Mouse (Mus musculus): Measurements from ENCODE around the gene Csnk1e.

The Csnk1e gene

GRCm38 (mm10) chr15:79424602-79425001 is 30.8 kb downstream of the Csnk1e start:
- no peak for DNase-seq (ENCODE audit: low read depth, low spot score)

GRCm38 (mm10) chr15:79422715-79423243 is 32.6 kb downstream of the Csnk1e start:
- DNase-seq (ENCODE audit: low read depth, low spot score) = no peak

GRCm38 (mm10) chr15:79418677-79419076 is 36.7 kb downstream of the Csnk1e start:
- DNase-seq (ENCODE audit: low read depth, low spot score) = no peak

- DNase-seq (ENCODE audit: low read depth, low spot score) = no peak
Measured at GRCm38 (mm10) chr15:79418265-79418664, 37.1 kb downstream of the Csnk1e start.

- DNase-seq (ENCODE audit: low read depth, low spot score) = no peak
Measured at GRCm38 (mm10) chr15:79417379-79417778, 38.0 kb downstream of the Csnk1e start.

- DNase-seq (ENCODE audit: low read depth, low spot score) = no peak
Measured at GRCm38 (mm10) chr15:79416460-79417085, 38.8 kb downstream of the Csnk1e start.

- DNase-seq (ENCODE audit: low read depth, low spot score) = no peak
Measured at GRCm38 (mm10) chr15:79414513-79414912, 40.9 kb downstream of the Csnk1e start.

GRCm38 (mm10) chr15:79413802-79414201 is 41.6 kb downstream of the Csnk1e start:
- DNase-seq (ENCODE audit: low read depth, low spot score) = no peak

- DNase-seq (ENCODE audit: low read depth, low spot score) = no peak
Measured at GRCm38 (mm10) chr15:79413201-79413600, 42.2 kb downstream of the Csnk1e start.

- DNase-seq (ENCODE audit: low read depth, low spot score) = no peak
Measured at GRCm38 (mm10) chr15:79411363-79412065, 43.9 kb downstream of the Csnk1e start.

- DNase-seq (ENCODE audit: low read depth, low spot score) = no peak
Measured at GRCm38 (mm10) chr15:79409077-79409573, 46.2 kb downstream of the Csnk1e start.

- no peak for DNase-seq (ENCODE audit: low read depth, low spot score)
Measured at GRCm38 (mm10) chr15:79406564-79406963, 48.8 kb downstream of the Csnk1e start.

GRCm38 (mm10) chr15:79404277-79404676 is 51.1 kb downstream of the Csnk1e start:
- no peak for DNase-seq (ENCODE audit: low read depth, low spot score)

- no peak for DNase-seq (ENCODE audit: low read depth, low spot score)
Measured at GRCm38 (mm10) chr15:79403763-79404210, 51.6 kb downstream of the Csnk1e start.

- DNase-seq (ENCODE audit: low read depth, low spot score) = peak; percentile 59
Measured at GRCm38 (mm10) chr15:79402836-79403762, 52.3 kb downstream of the Csnk1e start, which contains the start of gene Tmem184b. Tmem184b (minus strand) TSS chr15:79403569.

- no peak for DNase-seq (ENCODE audit: low read depth, low spot score)
Measured at GRCm38 (mm10) chr15:79402176-79402575, 53.2 kb downstream of the Csnk1e start.

GRCm38 (mm10) chr15:79400975-79401365 is 54.4 kb downstream of the Csnk1e start:
- no peak for DNase-seq (ENCODE audit: low read depth, low spot score)

GRCm38 (mm10) chr15:79400134-79400974 is 55.0 kb downstream of the Csnk1e start:
- no peak for DNase-seq (ENCODE audit: low read depth, low spot score)

GRCm38 (mm10) chr15:79399231-79400052 is 55.9 kb downstream of the Csnk1e start:
- no peak for DNase-seq (ENCODE audit: low read depth, low spot score)

GRCm38 (mm10) chr15:79396736-79397135 is 58.6 kb downstream of the Csnk1e start:
- DNase-seq (ENCODE audit: low read depth, low spot score) = no peak
